Mouse (Mus musculus) olfactory bulb, adult 2 months (tissue): ENCODE results near the gene Lypd4. TPM values are rescaled to one million over a fixed set of nuclear protein-coding genes. Genes with fewer than 3 reads are reported as not detected.

Source experiments
- H3K27ac ChIP-seq: fragments of 200-500 bp; 2 replicates; pipeline ENCODE4 v1.5.1; 2012; ENCODE audit warnings: low read depth, low read length; ENCODE audit not compliant: insufficient read depth
- H3K4me1 ChIP-seq: fragments of 200-500 bp; 2 replicates; pipeline ENCODE4 v1.6.1; 2012; ENCODE audit warnings: low read length; ENCODE audit not compliant: control insufficient read depth, insufficient read depth
- H3K4me3 ChIP-seq: fragments of 200-500 bp; 2 replicates; pipeline ENCODE4 v1.5.1; 2012; ENCODE audit warnings: mild to moderate bottlenecking, low read depth, low read length, moderate library complexity; ENCODE audit not compliant: insufficient read depth
- CTCF ChIP-seq: fragments of 200-500 bp; IDR thresholded peaks from 2 replicates; pipeline ENCODE4 v1.5.1; 2012; ENCODE audit warnings: low read depth, mild to moderate bottlenecking, low read length, moderate library complexity; ENCODE audit not compliant: insufficient read depth
- POLR2A ChIP-seq: fragments of 200-500 bp; IDR thresholded peaks from 2 replicates; pipeline ENCODE4 v1.6.1; 2012; ENCODE audit warnings: mild to moderate bottlenecking, low read depth, low read length, moderate library complexity; ENCODE audit not compliant: insufficient read depth
- WGBS: fragments of 180-500 bp; shearing (Covaris S2); methylation state at CpG from one replicate; pipeline ENCODE4 v1.1.7; 2018; 5-methylcytosine and 5-hydroxymethylcytosine counted together
- polyA plus RNA-seq: library from polyadenylated mRNA; stranded (reverse); fragments of >200 nt; gene quantifications from 2 replicates; pipeline ENCODE4 v1.2.4, GENCODE M21; 2012; ENCODE audit warnings: low replicate concordance; ENCODE audit not compliant: missing spikeins, insufficient read depth, insufficient read length

Gene Lypd4
- polyA plus RNA-seq, 1 experiment, result not detected

GRCm38 (mm10) chr7:24891241-24892124, 21.7 kb upstream of the Lypd4 start:
- no peak for TF ChIP-seq POLR2A
- TF ChIP-seq CTCF, result no peak
- Histone ChIP-seq H3K27ac (no peak overlapping the region), H3K4me1 (peaks cover 2% of the 10 kb centered on the region; the same call in 1 of the 2 replicates), H3K4me3 (no peak overlapping the region)
- WGBS, result 79% methylated on average over 3 of the region's 3 CpGs

- Histone ChIP-seq H3K27ac (no peak overlapping the region), H3K4me3 (no peak overlapping the region), H3K4me1 (peaks cover 10% of the 10 kb centered on the region)
- WGBS, result 26% methylated on average over 10 of the region's 10 CpGs
- TF ChIP-seq POLR2A, result no peak
- peak; percentile 57; the same call in 1 of the 2 replicates for TF ChIP-seq CTCF
Measured at GRCm38 (mm10) chr7:24890281-24891216, 20.8 kb upstream of the Lypd4 start.

- 79% methylated on average over 6 of the region's 6 CpGs for WGBS
- TF ChIP-seq POLR2A (no peak), CTCF (no peak)
- no peak overlapping the region for H3K27ac ChIP-seq
- no peak overlapping the region for H3K4me3 ChIP-seq
- peaks cover 10% of the 10 kb centered on the region for H3K4me1 ChIP-seq
Measured at GRCm38 (mm10) chr7:24889431-24890220, 19.9 kb upstream of the Lypd4 start.

- 30% methylated on average over 4 of the region's 4 CpGs for WGBS
- H3K4me1 ChIP-seq, result peaks cover 12% of the 10 kb centered on the region
- TF ChIP-seq CTCF (no peak), POLR2A (no peak)
- H3K4me3 ChIP-seq, result no peak overlapping the region
- H3K27ac ChIP-seq, result no peak overlapping the region
Measured at GRCm38 (mm10) chr7:24887096-24887495, 17.4 kb upstream of the Lypd4 start.

GRCm38 (mm10) chr7:24886308-24886633, 16.5 kb upstream of the Lypd4 start:
- H3K4me3 ChIP-seq, result peak overlapping the region; percentile 0; the same call in 1 of the 2 replicates
- WGBS, result 41% methylated on average over 4 of the region's 4 CpGs
- H3K4me1 ChIP-seq, result peaks cover 12% of the 10 kb centered on the region
- H3K27ac ChIP-seq, result no peak overlapping the region
- TF ChIP-seq CTCF, result no peak
- no peak for TF ChIP-seq POLR2A

GRCm38 (mm10) chr7:24885468-24886307, 15.9 kb upstream of the Lypd4 start:
- Histone ChIP-seq H3K4me1 (peaks cover 12% of the 10 kb centered on the region), H3K27ac (no peak overlapping the region), H3K4me3 (peak overlapping the region; percentile 71)
- WGBS, result 23% methylated on average over 12 of the region's 12 CpGs
- TF ChIP-seq CTCF (no peak), POLR2A (no peak)

GRCm38 (mm10) chr7:24884693-24885291, 15.1 kb upstream of the Lypd4 start:
- H3K27ac ChIP-seq, result peak overlapping the region; percentile 29
- peak overlapping the region; percentile 71 for H3K4me3 ChIP-seq
- peaks cover 12% of the 10 kb centered on the region for H3K4me1 ChIP-seq
- TF ChIP-seq POLR2A, result no peak
- TF ChIP-seq CTCF, result no peak
- under 1% methylated on average over 47 of the region's 47 CpGs for WGBS
